Mouse (Mus musculus) limb, embryonic 11.5 days (tissue): ENCODE results near the gene Cnn3. TPM values are rescaled to one million over a fixed set of nuclear protein-coding genes. Genes with fewer than 3 reads are reported as not detected.

ENCODE experiments used
- ATAC-seq: fragments of 200-750 bp; cut with Nextera tagmentation; 2 replicates; pipeline ENCODE4 v1.8.0; 2017; ENCODE audit warnings: low read depth; ENCODE audit not compliant: insufficient number of reproducible peaks, low FRiP score, low TSS enrichment
- DNase-seq: peaks from one replicate; pipeline ENCODE4 v3.0.0-alpha.2; 2015; ENCODE audit warnings: low spot score
- H3K27ac ChIP-seq: fragments of 300-500 bp; sonication (generic); replicated peaks from 2 replicates; pipeline ENCODE4 v1.5.1; 2014; ENCODE audit warnings: low read depth, mild to moderate bottlenecking, low read length
- H3K27me3 ChIP-seq: fragments of 300-500 bp; sonication (generic); 2 replicates; pipeline ENCODE4 v1.6.1; 2014; ENCODE audit warnings: mild to moderate bottlenecking, low read length, mixed read lengths; ENCODE audit not compliant: control insufficient read depth, insufficient read depth
- H3K36me3 ChIP-seq: fragments of 300-500 bp; sonication (generic); 2 replicates; pipeline ENCODE4 v1.6.1; 2014; ENCODE audit warnings: mild to moderate bottlenecking, low read length, moderate library complexity, mixed read lengths; ENCODE audit not compliant: control insufficient read depth, insufficient read depth
- H3K4me1 ChIP-seq: fragments of 300-500 bp; sonication (generic); 2 replicates; pipeline ENCODE4 v1.6.1; 2014; ENCODE audit warnings: low read length, mixed read lengths; ENCODE audit not compliant: control insufficient read depth, insufficient read depth
- H3K4me2 ChIP-seq: fragments of 300-500 bp; sonication (generic); 2 replicates; pipeline ENCODE4 v1.6.1; 2014; ENCODE audit warnings: low read depth, mild to moderate bottlenecking, moderate library complexity; ENCODE audit not compliant: severe bottlenecking
- H3K4me3 ChIP-seq: fragments of 300-500 bp; sonication (generic); 2 replicates; pipeline ENCODE4 v1.5.1; 2014; ENCODE audit warnings: low read depth, low read length
- H3K9ac ChIP-seq: fragments of 300-500 bp; sonication (generic); 2 replicates; pipeline ENCODE4 v1.6.1; 2014; ENCODE audit warnings: mild to moderate bottlenecking, low read length
- H3K9me3 ChIP-seq: fragments of 300-500 bp; sonication (generic); 2 replicates; pipeline ENCODE4 v1.6.1; 2016; ENCODE audit warnings: low read length; ENCODE audit not compliant: control insufficient read depth
- WGBS: fragments of 180-500 bp; shearing (Covaris S2); extraction: QIAGEN DNeasy Blood & Tissue Kit; methylation state at CpG from one replicate; pipeline ENCODE4 v1.1.7; 2014; 5-methylcytosine and 5-hydroxymethylcytosine counted together
- polyA plus RNA-seq: library from polyadenylated mRNA; unstranded; fragments of >200 nt; fragmentation: Nextera tagmentation; extraction: Ambion mirVana; gene quantifications from 2 replicates; pipeline ENCODE4 v1.2.1, GENCODE M21; 2014

Gene Cnn3
- polyA plus RNA-seq, 1 experiment from 2014 or later = 840 TPM

DNA sequence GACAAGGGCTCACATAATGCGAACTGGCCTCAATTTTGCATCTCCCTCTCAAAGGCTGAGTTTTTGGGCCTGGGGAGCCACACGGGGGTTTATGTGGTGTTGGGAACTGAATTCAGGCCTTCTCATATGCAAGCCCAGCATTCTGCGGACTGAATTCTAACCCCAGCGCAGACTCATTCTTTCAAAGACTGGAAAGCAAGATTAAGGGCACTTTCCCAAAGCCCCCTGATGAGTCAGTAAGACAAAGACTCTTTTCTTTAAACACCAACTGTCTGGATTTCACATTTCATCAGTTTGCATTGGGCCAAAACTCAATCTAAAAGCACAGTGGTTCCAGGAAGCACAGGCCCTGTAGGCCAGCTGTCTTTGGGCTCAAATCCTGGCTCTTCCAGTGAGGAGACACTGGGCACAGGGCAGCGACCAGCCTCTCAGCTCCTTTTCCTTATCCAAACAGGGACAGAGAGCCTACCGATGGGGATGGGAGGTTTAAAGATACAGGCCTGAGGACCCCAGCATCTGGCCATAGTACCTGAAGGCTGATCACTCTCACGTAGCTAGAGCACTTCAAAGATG lies 38.5 kb downstream of the Cnn3 start:
- H3K4me1 ChIP-seq = peaks cover 10% of the 10 kb centered on the region
- no peak overlapping the region for H3K4me2 ChIP-seq
- no peaks in the 10 kb centered on the region for H3K9me3 ChIP-seq
- peaks cover 4% of the 10 kb centered on the region; the same call in 1 of the 2 replicates for H3K36me3 ChIP-seq
- no peak overlapping the region for H3K4me3 ChIP-seq
- no peak overlapping the region for H3K27ac ChIP-seq
- H3K27me3 ChIP-seq = no peaks in the 10 kb centered on the region
- ATAC-seq (no peak), DNase-seq (no peak)
- H3K9ac ChIP-seq = no peak overlapping the region
- WGBS = 79% methylated on average over 7 of the region's 7 CpGs

DNA sequence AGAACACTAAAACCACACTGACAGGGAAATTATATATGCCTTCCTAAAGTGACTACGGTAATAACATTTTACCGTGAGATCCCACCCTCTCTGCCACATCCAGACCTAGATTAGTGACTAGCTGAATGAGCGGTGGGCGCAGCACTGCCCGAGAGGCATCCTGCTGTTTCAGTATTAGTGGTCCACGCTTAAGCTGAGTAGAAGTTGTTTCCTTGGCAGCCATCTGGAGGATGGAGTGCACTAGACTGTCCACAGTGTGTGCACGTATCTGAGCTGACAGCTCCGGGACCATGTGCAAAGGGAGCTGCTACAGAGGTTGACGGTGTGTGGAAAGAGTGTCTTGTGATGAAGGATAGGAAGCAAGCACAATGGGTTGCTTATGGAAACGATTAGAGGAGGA lies 39.5 kb downstream of the Cnn3 start:
- H3K9ac ChIP-seq = no peak overlapping the region
- no peak overlapping the region for H3K27ac ChIP-seq
- H3K4me1 ChIP-seq = peaks cover 10% of the 10 kb centered on the region
- no peak overlapping the region for H3K4me2 ChIP-seq
- ATAC-seq (no peak), DNase-seq (no peak)
- no peaks in the 10 kb centered on the region for H3K36me3 ChIP-seq
- H3K27me3 ChIP-seq = no peaks in the 10 kb centered on the region
- H3K4me3 ChIP-seq = no peak overlapping the region
- 73% methylated on average over 10 of the region's 10 CpGs for WGBS
- no peaks in the 10 kb centered on the region for H3K9me3 ChIP-seq

DNA sequence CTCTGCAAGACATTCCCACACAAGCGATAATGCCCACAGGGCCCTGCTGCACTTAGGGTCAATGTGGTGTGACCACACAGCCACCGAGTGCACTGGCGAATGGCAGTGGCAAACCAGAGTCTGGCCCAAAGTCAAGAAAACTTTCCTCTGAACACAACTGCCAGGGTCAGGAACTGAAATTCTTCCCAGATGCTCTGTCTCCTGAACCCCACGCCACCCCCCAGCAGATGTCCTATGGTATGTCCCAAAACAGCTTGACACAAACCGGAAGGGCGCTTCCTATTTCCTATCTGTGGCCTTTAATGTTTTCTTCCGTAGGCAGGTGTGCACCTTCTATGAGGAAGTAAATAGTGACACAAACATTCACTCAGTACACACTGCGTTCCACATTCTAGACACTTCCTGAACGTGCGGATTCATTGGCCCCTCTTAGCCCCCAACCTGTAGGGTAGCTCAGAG lies 40.8 kb downstream of the Cnn3 start:
- Histone ChIP-seq H3K27me3 (no peaks in the 10 kb centered on the region), H3K9ac (no peak overlapping the region), H3K27ac (no peak overlapping the region), H3K36me3 (no peaks in the 10 kb centered on the region), H3K9me3 (no peaks in the 10 kb centered on the region), H3K4me3 (no peak overlapping the region), H3K4me2 (no peak overlapping the region), H3K4me1 (peaks cover 10% of the 10 kb centered on the region)
- DNase-seq = no peak
- WGBS = 83% methylated on average over 10 of the region's 10 CpGs
- ATAC-seq = no peak

DNA sequence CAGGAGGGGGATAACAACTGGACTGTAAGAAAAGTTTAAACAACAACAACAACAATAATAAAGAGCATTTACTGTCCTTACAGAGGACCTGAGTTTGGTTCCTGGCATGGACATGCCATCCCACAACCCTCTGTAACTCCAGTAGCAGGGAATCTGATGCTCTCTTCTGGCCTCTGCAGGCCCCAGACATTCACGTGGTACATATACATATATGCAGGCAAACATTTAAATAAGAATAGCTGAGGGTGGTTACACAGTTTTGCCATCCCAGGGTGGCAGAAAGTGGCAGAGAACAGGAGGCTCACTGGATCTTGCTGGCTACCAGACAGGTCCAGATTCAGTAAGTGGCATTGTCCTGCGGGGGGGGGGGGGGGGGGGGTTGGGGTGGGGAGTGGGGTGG lies 41.8 kb downstream of the Cnn3 start:
- DNase-seq (no peak), ATAC-seq (no peak)
- no peaks in the 10 kb centered on the region for H3K9me3 ChIP-seq
- H3K4me1 ChIP-seq = peaks cover 10% of the 10 kb centered on the region
- no peaks in the 10 kb centered on the region for H3K36me3 ChIP-seq
- H3K27ac ChIP-seq = no peak overlapping the region
- no peaks in the 10 kb centered on the region for H3K27me3 ChIP-seq
- H3K9ac ChIP-seq = no peak overlapping the region
- H3K4me3 ChIP-seq = no peak overlapping the region
- no peak overlapping the region for H3K4me2 ChIP-seq
- WGBS = 26% methylated on average over 1 of the region's 2 CpGs

DNA sequence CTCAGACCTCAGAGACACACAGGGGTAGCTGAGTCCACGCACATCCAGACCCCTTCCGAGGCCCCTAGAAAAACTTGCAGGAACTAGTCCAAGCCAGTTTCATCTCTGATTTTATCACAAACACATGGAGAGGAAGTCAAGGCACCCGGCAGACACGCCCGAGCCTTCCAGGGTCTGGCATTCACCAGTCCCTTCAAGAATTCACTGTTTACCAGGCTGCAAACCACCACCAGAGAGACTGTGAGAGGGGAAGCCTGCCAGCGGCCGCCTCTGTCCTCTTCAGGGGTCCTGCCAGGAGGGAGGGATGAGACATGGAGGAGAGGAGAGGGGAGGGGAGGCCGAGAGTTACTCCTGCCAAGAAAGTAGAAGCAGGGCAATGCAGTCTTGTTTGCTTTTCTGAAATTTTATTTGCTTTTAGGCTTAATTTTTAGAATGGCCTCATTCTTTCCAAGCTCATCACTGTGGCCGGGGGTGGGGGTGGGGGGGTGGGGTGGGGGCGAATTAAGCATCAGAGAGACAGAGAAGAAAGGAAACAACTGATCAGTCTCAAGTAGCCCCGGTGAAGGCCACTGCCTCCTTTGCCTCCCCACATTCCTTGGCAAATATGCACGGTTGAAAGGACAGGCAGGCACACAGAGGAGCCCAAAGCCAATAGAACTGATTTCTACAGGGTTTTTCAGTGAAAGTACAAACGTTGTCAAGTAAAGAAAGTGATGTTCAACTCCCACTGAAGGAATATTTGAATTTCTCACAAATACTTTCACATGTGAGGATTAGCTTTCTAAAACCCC lies 43.1 kb downstream of the Cnn3 start:
- peak overlapping the region; percentile 53 for H3K9ac ChIP-seq
- H3K4me3 ChIP-seq = no peak overlapping the region
- 3% methylated on average over 12 of the region's 13 CpGs for WGBS

DNA sequence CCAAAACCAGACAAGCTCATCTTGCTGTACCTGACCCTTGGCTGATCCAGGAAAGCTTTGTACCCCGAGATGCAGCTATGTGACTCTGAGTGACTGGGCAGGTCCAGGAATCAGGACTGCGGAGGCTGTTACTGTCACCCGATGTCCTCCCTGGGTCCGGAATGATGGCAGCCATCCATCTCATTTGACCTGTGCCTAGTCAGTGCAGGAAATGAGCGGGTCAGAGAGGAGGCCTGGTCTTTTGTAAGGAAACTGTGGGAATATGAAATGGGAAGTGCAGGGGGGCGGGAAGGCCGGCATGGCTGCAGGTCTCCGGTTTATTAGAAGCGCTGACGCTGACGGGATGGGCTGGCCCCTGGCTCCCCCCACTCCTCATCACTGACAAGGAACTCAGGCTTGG lies 45.4 kb downstream of the Cnn3 start:
- no peaks in the 10 kb centered on the region for H3K36me3 ChIP-seq
- DNase-seq (no peak), ATAC-seq (no peak)
- H3K9ac ChIP-seq = no peak overlapping the region
- peaks cover 10% of the 10 kb centered on the region for H3K4me1 ChIP-seq
- no peaks in the 10 kb centered on the region for H3K9me3 ChIP-seq
- H3K27ac ChIP-seq = no peak overlapping the region
- no peaks in the 10 kb centered on the region for H3K27me3 ChIP-seq
- H3K4me2 ChIP-seq = no peak overlapping the region
- WGBS = 69% methylated on average over 11 of the region's 11 CpGs
- no peak overlapping the region for H3K4me3 ChIP-seq

More for the DNA sequence above, 43.1 kb downstream of the Cnn3 start:
- no peaks in the 10 kb centered on the region for H3K9me3 ChIP-seq
- peak overlapping the region; percentile 24; the same call in 1 of the 2 replicates for H3K4me2 ChIP-seq
- H3K27me3 ChIP-seq = no peaks in the 10 kb centered on the region
- no peaks in the 10 kb centered on the region for H3K36me3 ChIP-seq
- peak; percentile 82 for DNase-seq
- peak; percentile 69 for ATAC-seq
- H3K4me1 ChIP-seq = peaks cover 10% of the 10 kb centered on the region
- peak overlapping the region; percentile 83 for H3K27ac ChIP-seq

DNA sequence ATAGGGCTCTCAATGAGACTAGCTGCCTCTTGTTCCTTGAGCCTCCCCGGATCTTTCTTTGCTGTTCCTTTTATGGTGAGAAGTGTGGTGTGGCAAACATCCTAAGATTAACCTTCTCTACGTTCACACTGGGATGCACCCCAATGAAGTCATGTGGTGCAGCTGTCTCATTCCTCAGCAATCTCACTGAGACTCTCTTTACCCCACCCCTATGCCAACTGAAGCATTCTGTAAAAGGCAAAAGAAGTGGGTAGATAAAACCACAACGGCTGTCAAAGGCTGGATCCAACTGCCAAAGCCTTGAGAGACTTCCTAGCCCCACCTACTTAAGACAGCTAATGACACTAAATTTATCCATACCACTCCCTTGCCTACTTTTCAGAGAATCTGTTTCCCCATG lies 48.4 kb downstream of the Cnn3 start:
- ATAC-seq = no peak
- Histone ChIP-seq H3K36me3 (no peaks in the 10 kb centered on the region), H3K9ac (no peak overlapping the region), H3K4me3 (no peak overlapping the region), H3K9me3 (no peaks in the 10 kb centered on the region), H3K4me1 (0 out of 2 replicates have a peak, but pooled peaks cover under 1% of the 10 kb centered on the region), H3K4me2 (no peak overlapping the region), H3K27ac (no peak overlapping the region), H3K27me3 (no peaks in the 10 kb centered on the region)
- WGBS = 80% methylated on average over 3 of the region's 3 CpGs
- DNase-seq = no peak

DNA sequence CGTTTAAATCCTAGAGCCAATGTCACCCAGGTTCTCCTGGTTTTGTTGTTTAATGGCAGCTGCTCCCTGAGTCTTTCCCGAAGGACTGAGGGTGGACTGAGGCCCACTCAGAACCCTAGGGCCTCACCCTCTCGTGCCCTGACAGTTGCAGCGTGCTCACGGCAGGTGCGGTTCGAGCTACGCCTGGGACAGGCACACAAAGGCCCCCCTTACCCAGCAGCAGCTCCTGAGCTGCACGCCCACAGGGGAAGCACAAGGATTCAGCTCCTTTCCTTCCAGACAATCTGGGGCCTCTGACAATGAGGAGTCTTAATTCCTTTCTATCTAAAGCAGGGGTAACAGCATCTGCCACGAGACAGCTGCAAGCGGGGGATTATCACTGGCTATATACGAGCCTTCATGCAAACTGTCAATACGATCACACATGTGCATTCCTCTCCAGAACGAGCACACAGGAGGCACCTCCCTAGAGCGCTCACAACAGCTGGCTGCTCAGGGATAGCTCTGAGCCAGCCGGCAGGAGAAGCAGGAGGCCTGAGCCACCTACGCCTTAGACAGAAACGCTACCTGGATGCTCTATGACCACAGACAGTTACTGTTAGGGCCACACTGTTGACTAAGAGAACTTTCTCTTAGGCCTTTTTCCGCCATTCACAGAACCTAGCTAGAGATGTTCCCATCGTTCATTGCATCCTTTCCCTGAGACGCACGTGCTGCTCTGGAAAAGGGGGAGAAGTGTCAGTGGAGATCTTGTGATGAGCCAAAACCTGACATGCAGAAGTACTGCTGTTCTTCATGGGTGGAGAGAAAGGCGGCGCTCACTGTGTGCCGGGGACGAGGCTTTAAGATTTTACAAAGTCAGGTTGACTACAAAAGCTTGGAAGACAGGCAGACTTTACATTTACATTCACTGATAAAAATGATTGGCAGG lies 54.0 kb downstream of the Cnn3 start:
- ATAC-seq (peak; percentile 44; the same call in 1 of the 2 replicates), DNase-seq (no peak)
- Histone ChIP-seq H3K27me3 (no peaks in the 10 kb centered on the region), H3K27ac (0 out of 2 replicates have a peak overlapping the region, but pooled peaks have one; percentile 17), H3K4me1 (peaks cover 5% of the 10 kb centered on the region; the same call in 1 of the 2 replicates), H3K36me3 (no peaks in the 10 kb centered on the region), H3K9ac (no peak overlapping the region), H3K9me3 (no peaks in the 10 kb centered on the region), H3K4me2 (no peak overlapping the region), H3K4me3 (no peak overlapping the region)
- 65% methylated on average over 26 of the region's 26 CpGs for WGBS
